Comparison of ENCODE assay signal across 17 mouse cellular contexts in the genomic region with DNA sequence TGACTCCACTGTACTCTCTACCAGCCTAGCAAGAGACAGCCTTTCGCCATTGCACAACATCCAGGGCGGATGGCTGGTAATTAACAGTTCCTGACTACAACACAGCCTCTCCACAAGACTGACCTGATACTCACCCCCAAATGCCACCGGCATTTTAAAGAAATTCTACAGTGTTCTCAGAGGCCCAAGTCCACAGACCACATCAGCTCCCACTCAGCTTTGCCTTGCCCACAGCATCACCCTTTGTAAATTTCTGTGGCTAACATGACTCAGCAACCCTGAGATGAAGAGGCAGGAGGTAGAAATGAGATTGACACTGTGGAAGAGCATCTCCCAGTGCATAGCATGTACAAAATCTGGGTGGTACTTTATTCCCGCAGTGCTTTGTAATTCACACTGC.
"Had no signal": no experiment of that assay in that cellular context is flagged by ENCODE, and none has a peak within 500 bp of the region (broad histone marks: within the 10 kb centered on the region; RNA-seq: fewer than 3 reads in every experiment).

No protein-coding gene starts in this region.

- H3K36me3 ChIP-seq: liver, embryonic 13.5 days; midbrain, embryonic 10.5 days; midbrain, embryonic 13.5 days; neural tube, embryonic 13.5 days had no signal

- H3K27me3 ChIP-seq: liver, embryonic 13.5 days; midbrain, embryonic 13.5 days; neural tube, embryonic 13.5 days had no signal

- H3K4me3 ChIP-seq: layer of hippocampus, adult 2 months; left cerebral cortex, adult 2 months; liver, embryonic 13.5 days; megakaryocyte, embryonic 14.5 days; midbrain, embryonic 10.5 days; midbrain, embryonic 13.5 days; myocyte; neural tube, embryonic 13.5 days had no signal

- DNase-seq: kidney, adult 2 months; kidney, postnatal 25 days; layer of hippocampus, postnatal 36 days; left cerebral cortex, postnatal 4 days; liver, embryonic 13.5 days; lung, adult 2 months; lung, postnatal 14 days; retina, postnatal 1 day; thymus, adult 18-20 months; thymus, postnatal 36 days had no signal
